Mouse (Mus musculus) liver, postnatal 0 days (tissue): ENCODE results near the gene Bcar3. TPM values are rescaled to one million over a fixed set of nuclear protein-coding genes. Genes with fewer than 3 reads are reported as not detected.
"Not testable (repeated sequence)": the region's sequence is repeated elsewhere in the genome, so short reads cannot be mapped to it uniquely, and the experiment has no call there.

Experiments
- ATAC-seq: fragments of 200-750 bp; cut with Nextera tagmentation; 2 replicates; pipeline ENCODE4 v1.8.0; 2017; ENCODE audit warnings: mild to moderate bottlenecking, moderate library complexity
- DNase-seq: peaks from one replicate; pipeline ENCODE4 v3.0.0-alpha.2; 2016
- H3K27ac ChIP-seq: fragments of 300-500 bp; sonication (generic); 2 replicates; pipeline ENCODE4 v1.5.1; 2014; ENCODE audit warnings: antibody characterized with exemption, moderate library complexity, mild to moderate bottlenecking, low read depth
- H3K27me3 ChIP-seq: fragments of 300-500 bp; sonication (generic); 2 replicates; pipeline ENCODE4 v1.6.1; 2014; ENCODE audit warnings: low read length, control low read depth, mixed read lengths; ENCODE audit not compliant: insufficient read depth
- H3K36me3 ChIP-seq: fragments of 300-500 bp; sonication (generic); replicated peaks from 2 replicates; pipeline ENCODE4 v1.6.1; 2014; ENCODE audit warnings: mild to moderate bottlenecking, control low read depth, low read length, moderate library complexity, mixed read lengths; ENCODE audit not compliant: insufficient read depth
- H3K4me1 ChIP-seq: fragments of 300-500 bp; sonication (generic); 2 replicates; pipeline ENCODE4 v1.6.1; 2014; ENCODE audit warnings: antibody characterized with exemption, mild to moderate bottlenecking, control low read depth; ENCODE audit not compliant: insufficient read depth
- H3K4me2 ChIP-seq: fragments of 300-500 bp; sonication (generic); 2 replicates; pipeline ENCODE4 v1.6.1; 2014; ENCODE audit warnings: low read depth, mild to moderate bottlenecking, low read length, moderate library complexity, mixed read lengths
- H3K4me3 ChIP-seq: fragments of 300-500 bp; sonication (generic); 2 replicates; pipeline ENCODE4 v1.5.1; 2014; ENCODE audit warnings: low read depth, low read length
- H3K9ac ChIP-seq: fragments of 300-500 bp; sonication (generic); replicated peaks from 2 replicates; pipeline ENCODE4 v1.6.1; 2014; ENCODE audit warnings: mild to moderate bottlenecking, moderate library complexity
- H3K9me3 ChIP-seq: fragments of 300-500 bp; sonication (generic); 2 replicates; pipeline ENCODE4 v1.6.1; 2016; ENCODE audit warnings: mild to moderate bottlenecking, control low read depth, low read length, mixed read lengths
- CTCF ChIP-seq: sonication (generic); IDR thresholded peaks from 2 replicates; pipeline ENCODE4 v1.5.1; 2016; ENCODE audit warnings: antibody characterized with exemption, low read depth
- EP300 ChIP-seq: IDR thresholded peaks from 2 replicates; pipeline ENCODE4 v1.6.1; 2016; ENCODE audit warnings: antibody characterized with exemption, low read depth, mild to moderate bottlenecking
- WGBS: fragments of 180-500 bp; shearing (Covaris S2); extraction: QIAGEN DNeasy Blood & Tissue Kit; methylation state at CpG from one replicate; pipeline ENCODE4 v1.1.7; 2014; ENCODE audit not compliant: insufficient replicate concordance; 5-methylcytosine and 5-hydroxymethylcytosine counted together
- polyA plus RNA-seq: library from polyadenylated mRNA; unstranded; fragments of >200 nt; fragmentation: Nextera tagmentation; extraction: Ambion mirVana; gene quantifications from 2 replicates; pipeline ENCODE4 v1.2.1, GENCODE M21; 2015

The Bcar3 gene
- polyA plus RNA-seq, 1 experiment from 2014 or later: 11.2 TPM

DNA sequence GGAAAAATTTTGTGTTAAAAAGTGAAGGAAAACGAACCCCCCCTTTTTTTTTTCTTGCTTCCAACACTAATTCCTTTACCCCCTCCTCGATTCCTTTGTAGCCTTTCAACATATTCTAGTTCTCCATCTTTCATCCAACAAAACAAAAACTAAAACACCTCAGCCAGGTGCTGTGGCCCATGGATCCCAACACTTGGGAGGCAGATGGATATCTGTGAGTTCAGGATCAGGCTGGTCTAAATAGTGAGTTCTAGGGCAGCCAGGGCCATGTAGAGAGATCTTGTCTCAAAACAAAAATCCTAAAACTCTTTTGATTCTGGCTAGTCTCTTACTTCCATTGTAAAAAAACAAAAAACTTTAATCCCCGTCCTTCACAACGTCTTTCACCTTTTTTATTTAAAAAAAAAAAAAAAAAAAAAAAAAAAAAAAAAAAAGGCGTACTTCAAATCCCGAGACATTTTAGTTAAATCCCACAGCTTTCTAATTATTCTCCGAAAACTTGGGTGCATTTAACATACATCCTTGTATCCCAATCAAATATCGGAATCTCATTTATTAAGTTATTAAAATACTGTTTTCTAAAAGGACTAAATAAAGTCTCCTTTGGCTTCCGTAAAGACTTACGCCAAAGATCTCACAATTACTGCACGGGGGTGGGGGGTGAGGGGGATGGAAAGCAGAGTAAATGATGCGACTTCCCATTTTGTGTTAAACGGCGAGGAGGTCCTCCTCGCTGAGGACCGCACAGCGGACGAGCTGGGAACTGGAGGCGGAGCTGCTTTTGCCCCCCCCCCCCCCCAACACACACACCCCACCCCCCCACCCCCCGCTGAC lies 20.3 kb upstream of the Bcar3 start:
- Histone ChIP-seq H3K4me3 (peak overlapping the region; percentile 100), H3K4me1 (peaks cover 20% of the 10 kb centered on the region), H3K4me2 (peak overlapping the region; percentile 93), H3K9me3 (no peaks in the 10 kb centered on the region), H3K27me3 (no peaks in the 10 kb centered on the region), H3K27ac (peak overlapping the region; percentile 89; the same call in 1 of the 2 replicates), H3K36me3 (peaks cover 27% of the 10 kb centered on the region), H3K9ac (peak overlapping the region; percentile 98)
- DNase-seq (no peak), ATAC-seq (no peak)
- WGBS: 11% methylated on average over 20 of the region's 20 CpGs
- TF ChIP-seq CTCF (peak; percentile 13; the same call in 1 of the 2 replicates), EP300 (no peak)

DNA sequence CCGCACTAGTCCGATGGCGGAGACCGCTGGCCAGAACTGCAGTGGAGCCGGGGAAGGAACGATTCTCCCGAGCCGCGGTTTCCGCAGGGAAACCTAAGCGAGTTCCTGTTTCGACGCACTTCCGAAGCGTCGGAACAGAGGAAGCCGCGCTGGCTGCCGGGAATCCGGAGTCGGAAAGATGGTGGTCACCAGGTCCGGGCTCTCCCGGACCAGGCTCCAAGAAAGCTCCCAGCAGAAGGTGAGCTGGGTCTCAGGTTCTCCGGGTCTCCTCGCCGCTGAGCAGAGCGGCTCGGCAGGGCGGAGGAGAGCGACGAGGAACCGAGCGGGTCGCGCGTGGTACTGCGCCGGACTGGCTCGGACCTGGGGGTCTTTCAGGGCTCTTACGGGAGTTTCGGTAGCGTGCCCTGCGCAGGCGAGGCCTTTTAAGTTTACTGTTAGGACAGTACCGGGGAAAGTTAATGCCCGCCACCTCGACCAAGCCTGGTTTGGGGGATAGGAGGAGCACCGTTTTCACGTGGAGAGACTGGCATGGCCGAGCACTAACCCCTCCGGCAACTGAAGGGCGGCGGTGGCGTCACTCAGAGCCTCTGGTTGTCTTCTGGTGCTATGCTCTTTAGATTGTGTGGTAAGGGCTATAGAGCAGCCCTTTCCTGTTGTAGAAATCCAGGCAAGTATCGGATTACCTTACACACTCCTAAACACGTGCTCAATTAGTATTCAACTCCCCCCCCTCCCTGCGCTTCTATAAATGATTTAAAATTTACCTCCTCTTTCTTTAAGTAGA lies 19.5 kb upstream of the Bcar3 start, which contains the start of gene Dnttip2:
Gene Dnttip2 (plus strand): TSS at position 148 of the 784 bp plus-strand sequence.
- WGBS: under 1% methylated on average over 55 of the region's 57 CpGs
- TF ChIP-seq EP300: peak; percentile 74; the same call in 1 of the 2 replicates
- peak; percentile 2; the same call in 1 of the 2 replicates for TF ChIP-seq CTCF
- Histone ChIP-seq H3K27me3 (no peaks in the 10 kb centered on the region), H3K4me1 (peaks cover 20% of the 10 kb centered on the region), H3K4me2 (peak within 1 kb of the TSS; percentile 93), H3K9ac (peak within 1 kb of the TSS; percentile 98), H3K36me3 (peaks cover 35% of the 10 kb centered on the region), H3K27ac (peak within 1 kb of the TSS; percentile 89), H3K9me3 (no peaks in the 10 kb centered on the region), H3K4me3 (peak within 1 kb of the TSS; percentile 100)
- DNase-seq (peak; percentile 93), ATAC-seq (peak; percentile 93)

DNA sequence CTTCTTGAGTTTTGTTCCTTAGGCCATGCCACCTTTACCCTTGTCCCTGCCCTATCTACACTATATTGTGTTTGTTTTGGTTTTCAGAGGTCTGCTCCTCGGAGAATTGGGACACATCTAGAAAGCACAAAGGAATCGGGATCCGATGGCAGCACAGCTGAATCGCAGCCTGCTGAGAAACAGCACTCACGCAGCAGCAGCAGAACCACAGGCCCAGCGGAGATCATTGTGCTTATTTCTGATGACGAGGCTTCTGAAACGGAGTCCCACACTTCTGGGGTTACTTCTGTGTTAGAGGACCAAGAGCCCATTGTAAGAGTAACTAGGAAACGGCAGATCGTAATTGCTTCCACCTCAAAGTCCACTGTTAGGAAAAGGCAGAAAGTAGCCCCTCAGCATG lies 18.8 kb upstream of the Bcar3 start:
- H3K4me3 ChIP-seq: peak overlapping the region; percentile 100
- no peaks in the 10 kb centered on the region for H3K27me3 ChIP-seq
- H3K27ac ChIP-seq: no peak overlapping the region
- DNase-seq: no peak
- no peaks in the 10 kb centered on the region for H3K9me3 ChIP-seq
- TF ChIP-seq EP300: no peak
- TF ChIP-seq CTCF: no peak
- peaks cover 41% of the 10 kb centered on the region for H3K36me3 ChIP-seq
- peak overlapping the region; percentile 98 for H3K9ac ChIP-seq
- ATAC-seq: no peak
- H3K4me2 ChIP-seq: peak overlapping the region; percentile 93
- 76% methylated on average over 10 of the region's 10 CpGs for WGBS
- peaks cover 20% of the 10 kb centered on the region for H3K4me1 ChIP-seq

- no peak overlapping the region for H3K9ac ChIP-seq
- no peak overlapping the region for H3K4me2 ChIP-seq
- no peak for TF ChIP-seq CTCF
- ATAC-seq (no peak), DNase-seq (no peak)
- H3K9me3 ChIP-seq: no peaks in the 10 kb centered on the region
- peaks cover 8% of the 10 kb centered on the region; the same call in 1 of the 2 replicates for H3K4me1 ChIP-seq
- peaks cover 30% of the 10 kb centered on the region for H3K36me3 ChIP-seq
- H3K27me3 ChIP-seq: no peaks in the 10 kb centered on the region
- 41% methylated on average over 5 of the region's 5 CpGs for WGBS
- no peak overlapping the region for H3K4me3 ChIP-seq
- H3K27ac ChIP-seq: no peak overlapping the region
Measured at GRCm38 (mm10) chr3:122287195-122287594, 6.7 kb upstream of the Bcar3 start.

DNA sequence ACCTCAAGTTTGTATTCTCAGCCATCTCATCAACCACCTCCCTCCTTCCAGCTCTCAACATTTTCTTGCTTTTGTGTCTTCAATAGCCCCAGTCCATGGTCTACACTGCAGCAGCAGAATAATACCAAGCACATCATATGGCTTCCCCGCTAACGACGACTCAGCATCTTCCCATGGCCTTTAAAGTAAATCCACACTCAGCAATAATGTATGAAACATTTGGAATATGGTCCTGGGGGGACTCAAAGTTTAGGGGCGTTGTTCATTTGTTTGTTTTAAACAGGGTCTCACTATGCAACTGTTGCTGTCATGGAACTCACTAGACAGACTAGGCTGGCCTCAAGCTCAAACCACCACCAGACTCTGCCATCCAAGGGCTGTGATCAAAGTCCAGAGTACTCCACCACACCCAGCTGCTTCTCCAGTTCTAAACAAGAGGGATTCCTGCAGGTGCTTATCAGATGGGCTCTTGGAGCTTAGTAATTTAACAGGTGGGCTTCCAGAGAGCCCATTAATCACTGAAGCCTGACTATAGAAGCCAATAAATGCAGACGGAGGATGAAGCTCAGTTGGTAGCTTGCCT lies 5.2 kb upstream of the Bcar3 start:
- Histone ChIP-seq H3K9me3 (no peaks in the 10 kb centered on the region), H3K4me1 (peaks cover 11% of the 10 kb centered on the region), H3K4me2 (no peak overlapping the region), H3K36me3 (peaks cover 17% of the 10 kb centered on the region), H3K27ac (no peak overlapping the region), H3K27me3 (no peaks in the 10 kb centered on the region), H3K4me3 (no peak overlapping the region), H3K9ac (no peak overlapping the region)
- WGBS: 80% methylated on average over 5 of the region's 5 CpGs
- TF ChIP-seq EP300: no peak
- no peak for TF ChIP-seq CTCF
- DNase-seq: no peak
- no peak for ATAC-seq

DNA sequence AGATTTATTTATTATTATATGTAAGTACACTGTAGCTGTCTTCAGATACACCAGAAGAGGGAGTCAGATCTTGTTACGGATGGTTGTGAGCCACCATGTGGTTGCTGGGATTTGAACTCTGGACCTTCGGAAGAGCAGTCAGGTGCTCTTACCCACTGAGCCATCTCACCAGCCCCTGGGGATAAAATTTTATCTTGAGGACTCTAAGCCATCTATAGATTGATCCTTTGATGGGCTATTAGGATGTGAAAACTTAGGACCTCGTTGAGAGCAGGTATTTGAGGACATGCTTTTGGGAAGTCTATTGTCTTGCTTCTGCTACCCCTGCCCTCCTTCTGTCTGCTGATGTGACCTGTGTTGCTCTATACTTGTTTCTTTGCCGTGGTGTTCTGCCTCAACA lies 4.6 kb upstream of the Bcar3 start:
- not testable (repeated sequence) for H3K9ac ChIP-seq, H3K4me2 ChIP-seq, H3K27me3 ChIP-seq, H3K9me3 ChIP-seq, ATAC-seq, H3K27ac ChIP-seq, DNase-seq, H3K4me3 ChIP-seq
- Histone ChIP-seq H3K4me1 (peaks cover 18% of the 10 kb centered on the region), H3K36me3 (peaks cover 11% of the 10 kb centered on the region)
- WGBS: 64% methylated on average over 3 of the region's 4 CpGs
